Mouse (Mus musculus): ENCODE data around the gene Ntm. TPM values are rescaled to one million over a fixed set of nuclear protein-coding genes. Genes with fewer than 3 reads are reported as not detected.

Gene Ntm
- polyA plus RNA-seq, 1 experiment, result 1.3 TPM

DNA sequence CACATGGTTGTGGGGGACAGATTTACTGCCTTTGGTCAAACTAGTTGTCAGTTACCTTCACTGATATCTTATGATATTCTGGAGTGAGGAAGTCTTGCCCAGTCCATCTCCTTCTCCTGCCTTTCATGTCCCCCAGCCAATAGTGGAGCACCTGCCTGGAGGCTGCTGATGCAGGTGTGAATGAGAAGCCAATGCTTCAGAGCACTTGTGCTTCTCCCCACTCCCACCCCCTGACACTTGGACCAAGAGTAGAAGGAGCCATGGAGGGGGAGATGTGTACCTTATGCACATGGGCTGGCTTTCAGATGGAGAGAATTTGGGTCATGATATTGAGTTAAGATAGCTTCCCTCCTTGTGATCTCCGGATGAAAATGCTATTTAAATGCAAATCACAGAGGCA lies 747.7 kb downstream of the Ntm start:
- TF ChIP-seq POLR2A (IDR thresholded peaks at IDR 0.05; ENCODE audit: borderline replicate concordance, control insufficient read depth, low read depth, low read length) (no peak), CTCF (IDR thresholded peaks at IDR 0.05; ENCODE audit: control insufficient read depth, insufficient read depth, low read length) (no peak)
- Histone ChIP-seq H3K4me3 (replicated peaks; ENCODE audit: control insufficient read depth, low read depth, low read length) (no peak overlapping the region), H3K27ac (ENCODE audit: control insufficient read depth, insufficient read depth, low read depth, low read length, poor library complexity) (no peak overlapping the region), H3K4me1 (ENCODE audit: control insufficient read depth, insufficient read depth, low read length) (no peaks in the 10 kb centered on the region)
- whole genome bisulfite sequencing, result 47% methylated on average over 1 of the region's 1 CpGs

DNA sequence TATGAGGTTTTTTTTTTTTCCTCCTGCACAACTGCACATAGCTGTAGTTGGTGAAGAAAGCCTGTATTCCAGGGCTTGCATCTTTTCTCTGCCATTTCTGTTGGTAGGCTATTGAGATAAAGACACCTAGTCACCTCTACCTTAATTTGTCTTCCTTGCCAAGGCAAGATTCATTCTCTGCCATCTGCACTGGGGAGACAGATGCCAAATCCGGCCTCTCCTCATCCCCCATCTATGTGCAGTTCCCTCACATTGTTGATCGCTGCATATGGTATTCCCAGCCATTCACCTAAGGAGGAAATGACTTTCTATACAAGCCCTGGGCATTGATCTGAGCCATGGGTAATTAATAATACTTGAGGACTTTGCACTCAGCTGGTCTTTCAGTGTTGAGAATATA lies 753.7 kb downstream of the Ntm start:
- no peak overlapping the region for H3K4me3 ChIP-seq (replicated peaks; ENCODE audit: control insufficient read depth, low read depth, low read length)
- TF ChIP-seq CTCF (IDR thresholded peaks at IDR 0.05; ENCODE audit: control insufficient read depth, insufficient read depth, low read length) (no peak), POLR2A (IDR thresholded peaks at IDR 0.05; ENCODE audit: borderline replicate concordance, control insufficient read depth, low read depth, low read length) (no peak)
- no peak overlapping the region for H3K27ac ChIP-seq (ENCODE audit: control insufficient read depth, insufficient read depth, low read depth, low read length, poor library complexity)
- no peaks in the 10 kb centered on the region for H3K4me1 ChIP-seq (ENCODE audit: control insufficient read depth, insufficient read depth, low read length)
- 73% methylated on average over 2 of the region's 2 CpGs for WGBS

DNA sequence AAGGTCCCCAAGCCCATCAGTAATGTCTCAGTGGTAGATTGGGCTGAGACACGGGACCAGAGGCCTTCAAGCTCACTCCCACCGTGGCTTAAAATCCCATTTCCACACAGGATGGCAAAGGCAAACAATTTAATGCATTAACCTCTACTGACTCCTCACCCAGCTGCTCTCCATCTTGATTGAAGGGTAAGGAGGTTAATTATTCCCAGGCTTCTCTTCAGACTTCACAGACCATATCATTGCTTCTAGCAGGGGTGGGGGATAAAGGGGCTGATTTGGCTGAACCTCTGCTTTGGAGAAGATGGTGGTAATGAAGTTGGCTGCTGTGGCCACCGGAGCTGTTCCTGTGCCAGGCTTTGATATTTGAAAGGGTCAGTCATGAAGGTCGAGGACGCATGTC lies 754.8 kb downstream of the Ntm start:
- Histone ChIP-seq H3K4me1 (ENCODE audit: control insufficient read depth, insufficient read depth, low read length) (no peaks in the 10 kb centered on the region), H3K27ac (ENCODE audit: control insufficient read depth, insufficient read depth, low read depth, low read length, poor library complexity) (no peak overlapping the region), H3K4me3 (replicated peaks; ENCODE audit: control insufficient read depth, low read depth, low read length) (no peak overlapping the region)
- 76% methylated on average over 5 of the region's 5 CpGs for WGBS
- TF ChIP-seq POLR2A (IDR thresholded peaks at IDR 0.05; ENCODE audit: borderline replicate concordance, control insufficient read depth, low read depth, low read length) (no peak), CTCF (IDR thresholded peaks at IDR 0.05; ENCODE audit: control insufficient read depth, insufficient read depth, low read length) (no peak)

DNA sequence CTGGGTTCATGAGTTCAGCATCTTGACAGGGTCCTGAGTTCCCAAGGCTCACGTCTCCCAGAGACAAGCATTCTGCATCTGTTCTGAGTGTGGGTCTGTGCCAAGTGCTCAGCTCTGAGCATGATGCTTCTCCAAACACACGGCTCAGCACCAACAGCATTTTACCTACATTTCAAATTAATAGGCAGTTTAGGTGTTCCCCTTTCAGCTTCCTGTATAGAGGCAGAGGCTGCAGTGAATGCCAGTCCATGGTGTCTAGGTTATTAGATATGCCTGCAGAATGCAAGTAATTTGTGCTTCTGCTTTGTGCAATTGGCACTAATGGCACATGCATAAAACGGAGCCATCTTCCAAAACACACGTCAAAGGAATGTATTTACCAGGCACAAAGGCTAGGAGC lies 757.3 kb downstream of the Ntm start:
- Histone ChIP-seq H3K27ac (ENCODE audit: control insufficient read depth, insufficient read depth, low read depth, low read length, poor library complexity) (no peak overlapping the region), H3K4me3 (replicated peaks; ENCODE audit: control insufficient read depth, low read depth, low read length) (no peak overlapping the region), H3K4me1 (ENCODE audit: control insufficient read depth, insufficient read depth, low read length) (no peaks in the 10 kb centered on the region)
- 69% methylated on average over 4 of the region's 4 CpGs for WGBS
- no peak for TF ChIP-seq CTCF (IDR thresholded peaks at IDR 0.05; ENCODE audit: control insufficient read depth, insufficient read depth, low read length)
- no peak for TF ChIP-seq POLR2A (IDR thresholded peaks at IDR 0.05; ENCODE audit: borderline replicate concordance, control insufficient read depth, low read depth, low read length)

DNA sequence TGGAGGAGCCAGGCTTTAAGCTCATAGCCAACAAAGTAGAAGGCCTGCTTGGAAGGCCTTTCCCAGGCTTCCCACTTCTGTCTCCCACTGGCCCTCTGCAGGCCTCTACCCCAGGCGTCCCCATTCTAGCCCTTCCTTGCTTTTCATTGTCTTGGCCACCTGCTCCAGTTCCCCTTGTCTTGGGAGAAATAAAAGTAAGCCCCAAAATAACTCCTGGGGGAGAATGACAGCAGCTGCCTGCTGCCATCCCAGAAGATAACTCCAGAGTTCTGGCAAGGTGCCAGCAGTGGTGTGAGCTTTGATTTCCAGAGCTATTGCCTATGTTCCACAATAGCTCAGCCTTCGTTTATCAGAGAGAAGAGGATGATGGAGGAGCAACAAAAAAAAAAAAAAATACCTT lies 760.7 kb downstream of the Ntm start:
- no peaks in the 10 kb centered on the region for H3K4me1 ChIP-seq (ENCODE audit: control insufficient read depth, insufficient read depth, low read length)
- TF ChIP-seq CTCF (IDR thresholded peaks at IDR 0.05; ENCODE audit: control insufficient read depth, insufficient read depth, low read length) (no peak), POLR2A (IDR thresholded peaks at IDR 0.05; ENCODE audit: borderline replicate concordance, control insufficient read depth, low read depth, low read length) (no peak)
- H3K27ac ChIP-seq (ENCODE audit: control insufficient read depth, insufficient read depth, low read depth, low read length, poor library complexity), result no peak overlapping the region
- 35% methylated on average over 2 of the region's 2 CpGs for WGBS
- no peak overlapping the region for H3K4me3 ChIP-seq (replicated peaks; ENCODE audit: control insufficient read depth, low read depth, low read length)

DNA sequence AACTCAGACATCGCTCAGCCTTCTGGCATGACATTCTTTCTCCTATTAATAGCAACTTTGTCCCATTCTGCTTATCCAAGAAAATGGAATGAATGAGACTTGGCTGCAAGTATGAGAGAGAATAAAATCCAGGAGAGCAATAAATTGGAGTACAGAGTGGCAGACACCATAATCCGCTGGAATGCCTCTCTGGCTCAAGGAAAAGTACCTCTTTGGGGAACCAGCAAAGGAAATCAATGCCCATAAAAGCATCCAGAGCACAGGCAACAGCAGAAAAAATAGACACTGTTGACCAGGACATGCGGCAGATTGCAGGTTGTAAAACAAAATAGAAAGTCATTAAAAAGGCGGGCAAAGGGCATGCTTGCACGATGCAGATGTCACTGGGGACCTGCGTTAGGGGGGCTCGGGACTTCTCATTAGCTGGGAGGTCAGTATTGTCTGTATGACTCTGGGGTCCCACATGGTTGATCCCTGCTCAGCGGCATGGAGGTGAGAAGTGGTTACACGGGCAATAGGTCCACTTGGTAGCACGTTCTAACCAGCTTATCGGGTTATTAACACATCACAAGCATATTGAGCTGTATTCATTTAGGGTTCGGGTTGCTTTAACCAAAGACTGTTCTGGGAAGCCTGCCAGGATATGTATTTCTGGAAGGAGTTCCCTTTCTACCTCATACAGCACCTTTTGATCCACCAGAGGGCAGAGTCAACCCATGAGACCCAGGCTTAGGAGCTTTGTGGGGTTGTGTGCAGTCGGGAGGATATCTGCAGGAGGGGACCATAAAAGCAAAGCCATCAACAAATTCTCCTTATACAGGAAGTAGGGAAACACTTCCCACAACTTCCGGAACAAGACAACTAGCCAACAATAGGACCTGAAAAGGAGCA lies 761.5 kb downstream of the Ntm start:
- 54% methylated on average over 14 of the region's 14 CpGs for WGBS
- no peaks in the 10 kb centered on the region for H3K4me1 ChIP-seq (ENCODE audit: control insufficient read depth, insufficient read depth, low read length)

DNA sequence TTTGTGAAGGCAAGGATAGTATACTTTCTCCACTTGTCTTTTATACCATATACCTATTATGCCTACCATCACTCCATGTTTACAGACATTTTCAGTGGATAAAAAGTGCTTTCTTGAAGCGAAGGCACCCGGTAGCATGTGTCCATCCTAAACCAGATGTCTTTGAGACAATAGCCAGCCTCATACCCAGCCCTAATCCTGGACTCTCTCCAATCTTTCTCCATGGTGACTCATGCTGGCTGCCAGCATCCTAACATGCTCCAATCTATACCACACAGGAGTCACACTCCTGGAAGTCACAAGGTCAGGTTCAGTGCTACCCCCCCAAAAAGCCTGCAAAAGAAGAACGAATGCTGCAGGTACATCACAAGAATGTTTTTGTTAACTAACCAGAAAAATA lies 765.9 kb downstream of the Ntm start:
- H3K4me3 ChIP-seq (replicated peaks; ENCODE audit: control insufficient read depth, low read depth, low read length), result no peak overlapping the region
- WGBS, result 82% methylated on average over 3 of the region's 3 CpGs
- H3K27ac ChIP-seq (ENCODE audit: control insufficient read depth, insufficient read depth, low read depth, low read length, poor library complexity), result no peak overlapping the region
- H3K4me1 ChIP-seq (ENCODE audit: control insufficient read depth, insufficient read depth, low read length), result no peaks in the 10 kb centered on the region
- TF ChIP-seq CTCF (IDR thresholded peaks at IDR 0.05; ENCODE audit: control insufficient read depth, insufficient read depth, low read length), result no peak
- no peak for TF ChIP-seq POLR2A (IDR thresholded peaks at IDR 0.05; ENCODE audit: borderline replicate concordance, control insufficient read depth, low read depth, low read length)

More for the DNA sequence above, 761.5 kb downstream of the Ntm start:
- TF ChIP-seq POLR2A (IDR thresholded peaks at IDR 0.05; ENCODE audit: borderline replicate concordance, control insufficient read depth, low read depth, low read length) (no peak), CTCF (IDR thresholded peaks at IDR 0.05; ENCODE audit: control insufficient read depth, insufficient read depth, low read length) (no peak)
- Histone ChIP-seq H3K27ac (ENCODE audit: control insufficient read depth, insufficient read depth, low read depth, low read length, poor library complexity) (no peak overlapping the region), H3K4me3 (replicated peaks; ENCODE audit: control insufficient read depth, low read depth, low read length) (no peak overlapping the region)

DNA sequence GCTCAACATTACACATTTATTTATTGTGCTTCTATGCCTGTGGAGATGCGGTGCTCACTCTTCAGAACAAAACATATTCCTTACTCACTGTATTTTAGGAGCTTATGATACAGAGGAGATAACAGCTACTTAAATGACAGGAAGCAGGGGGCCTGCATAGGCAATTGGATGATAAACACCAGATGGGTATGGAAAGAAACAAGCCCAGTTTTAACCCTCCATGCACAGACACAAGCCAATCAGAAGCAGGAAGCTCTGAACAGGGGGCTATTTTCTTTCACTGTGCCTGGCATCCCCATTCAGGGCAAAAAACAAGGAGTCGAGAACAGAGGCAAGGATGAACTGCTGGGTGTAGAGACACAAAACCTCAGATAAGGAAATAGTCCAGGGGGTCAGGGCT lies 768.7 kb downstream of the Ntm start:
- Histone ChIP-seq H3K4me1 (ENCODE audit: control insufficient read depth, insufficient read depth, low read length) (no peaks in the 10 kb centered on the region), H3K4me3 (replicated peaks; ENCODE audit: control insufficient read depth, low read depth, low read length) (no peak overlapping the region), H3K27ac (ENCODE audit: control insufficient read depth, insufficient read depth, low read depth, low read length, poor library complexity) (no peak overlapping the region)
- 62% methylated on average over 2 of the region's 2 CpGs for WGBS
- TF ChIP-seq CTCF (IDR thresholded peaks at IDR 0.05; ENCODE audit: control insufficient read depth, insufficient read depth, low read length), result no peak
- no peak for TF ChIP-seq POLR2A (IDR thresholded peaks at IDR 0.05; ENCODE audit: borderline replicate concordance, control insufficient read depth, low read depth, low read length)

Measured in bone marrow, adult 2 months (tissue).